Mouse (Mus musculus): ENCODE measurements at regions not wholly inside any gene's neighbourhood (a gene's known extent, or its start where the extent isn't known, plus 50 kb on each side); places are given as distances from the start of the nearest gene placed in this dataset.
A peak's percentile ranks its signal among the peaks of the same experiment; 100 is the strongest.
"Not testable (repeated sequence)": the region's sequence is repeated elsewhere in the genome, so short reads cannot be mapped to it uniquely, and the experiment has no call there.

DNA sequence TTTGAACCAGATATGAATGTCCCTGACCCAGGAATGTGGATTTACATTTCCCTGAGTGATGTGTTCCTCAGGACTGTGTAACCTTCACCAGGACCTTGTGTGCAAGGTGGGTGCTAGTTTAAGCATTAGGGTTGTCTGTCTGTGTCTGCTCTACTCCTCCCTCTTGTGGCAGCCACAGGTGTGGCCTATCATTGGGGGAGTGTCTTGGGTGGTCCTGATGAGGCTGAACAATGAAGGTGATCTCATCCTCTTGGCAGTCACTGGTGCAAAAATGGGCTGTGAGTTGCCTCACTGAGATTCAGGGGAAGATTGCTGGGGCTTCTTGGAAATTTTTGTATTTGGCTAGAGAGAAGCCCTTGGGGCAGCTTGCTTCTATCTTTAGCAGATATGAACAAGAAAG is 179.4 kb upstream of the Ube2e1 start:
- no peak for DNase-seq

- DNase-seq: no peak
Observed at GRCm38 (mm10) chr14:18508359-18508647, 176.6 kb upstream of the Ube2e1 start.

DNA sequence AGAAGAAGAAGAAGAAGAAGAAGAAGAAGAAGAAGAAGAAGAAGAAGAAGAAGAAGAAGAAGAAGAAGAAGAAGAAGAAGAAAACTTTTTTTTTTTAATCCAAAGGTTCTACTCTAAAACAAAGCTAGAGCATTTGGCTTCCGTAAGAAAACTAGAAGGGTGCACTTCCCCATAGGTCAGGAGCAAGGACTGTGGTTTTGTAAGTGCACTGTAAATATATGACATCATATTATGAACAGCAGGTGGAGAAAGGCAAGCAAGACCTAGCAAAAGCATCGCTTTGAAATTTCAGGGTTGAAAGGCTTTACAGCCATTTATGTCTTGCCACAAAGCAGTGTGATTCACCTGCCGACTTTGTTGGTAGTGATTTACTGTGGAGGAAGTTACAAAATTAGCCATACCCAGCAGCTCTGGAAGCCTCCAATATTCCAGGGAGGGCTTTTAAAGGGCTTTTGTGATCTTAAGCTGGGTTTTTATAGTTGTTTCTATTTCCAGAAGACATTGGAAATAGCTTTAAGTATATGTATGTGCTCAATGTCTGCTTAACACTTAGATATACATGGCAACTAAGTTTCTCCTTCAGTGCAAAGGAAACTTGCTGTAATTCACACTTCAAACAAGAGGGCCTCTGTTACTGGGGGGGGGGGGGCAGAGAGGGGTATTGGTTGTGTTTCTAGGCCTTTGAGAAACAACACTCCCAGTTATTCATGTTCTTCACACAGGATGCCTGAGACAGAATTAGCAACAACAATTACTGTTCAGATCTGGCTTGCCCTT is 176.1 kb upstream of the Ube2e1 start:
- DNase-seq: no peak

GRCm38 (mm10) chr14:18506168-18506567 is 174.5 kb upstream of the Ube2e1 start:
- peak in 1 of 2 experiments; percentile 61 for DNase-seq

- no peak for DNase-seq
Observed at GRCm38 (mm10) chr14:18500249-18500832, 168.7 kb upstream of the Ube2e1 start.

DNA sequence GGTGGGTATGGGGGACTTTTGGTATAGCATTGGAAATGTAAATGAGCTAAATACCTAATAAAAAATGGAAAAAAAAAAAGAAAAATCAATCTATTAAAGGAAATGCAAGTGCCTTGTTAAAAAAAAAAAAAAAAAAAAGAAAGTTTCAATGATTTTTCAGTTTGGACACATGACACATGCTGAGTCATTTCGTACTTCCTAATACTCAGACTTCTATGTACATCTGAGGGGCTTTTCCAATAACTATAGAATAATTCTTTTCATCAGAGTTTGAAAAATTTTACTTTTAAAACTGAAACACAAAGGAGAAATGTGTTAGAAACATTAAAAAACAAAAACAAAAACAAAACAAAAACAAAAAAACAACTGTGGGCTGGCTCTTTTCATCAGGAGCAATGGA is 162.4 kb upstream of the Ube2e1 start:
- no peak for DNase-seq

GRCm38 (mm10) chr14:18486132-18486800 is 154.6 kb upstream of the Ube2e1 start:
- DNase-seq: no peak

DNA sequence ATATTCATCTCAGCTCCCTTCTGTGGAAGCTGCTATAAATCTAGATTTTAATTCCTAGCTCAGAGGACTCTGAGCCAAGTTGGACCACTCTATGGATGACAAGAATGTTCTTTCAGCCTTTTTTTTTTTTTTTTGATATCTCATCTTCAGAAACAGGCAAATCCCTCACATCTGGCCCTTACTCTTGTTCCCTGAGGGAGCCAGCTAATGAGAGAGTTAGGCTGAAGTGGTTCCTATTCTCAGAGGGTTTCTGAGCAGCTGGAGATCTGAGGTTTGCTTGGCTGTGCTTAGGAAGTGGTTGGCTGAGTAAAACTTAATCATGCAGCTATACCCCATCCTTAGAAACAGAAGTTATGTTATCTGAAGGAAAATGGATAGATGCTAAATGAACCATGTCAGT is 153.9 kb upstream of the Ube2e1 start:
- DNase-seq: no peak

GRCm38 (mm10) chr14:18476795-18477320 is 145.2 kb upstream of the Ube2e1 start:
- no peak for DNase-seq

DNA sequence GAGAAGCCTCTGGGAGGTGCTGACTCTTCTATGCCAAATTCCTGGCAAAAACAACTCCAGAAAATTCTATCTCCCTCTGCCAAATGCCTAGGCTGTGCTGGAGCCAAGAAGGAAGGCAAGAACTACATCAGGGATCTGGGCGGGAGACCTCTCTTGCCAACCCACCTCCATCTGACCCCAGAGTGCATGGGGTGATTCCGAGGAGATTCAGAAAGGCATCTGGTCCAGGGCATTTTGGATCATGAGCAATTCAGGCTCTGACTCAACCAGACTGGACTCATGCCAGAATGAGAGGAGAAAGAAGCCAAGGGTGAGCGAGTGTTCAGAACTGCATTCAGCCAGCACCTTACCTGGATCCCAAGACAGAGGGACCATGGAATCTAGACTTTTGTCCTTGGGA is 137.0 kb upstream of the Ube2e1 start:
- DNase-seq: peak in 1 of 2 experiments; percentile 42

DNA sequence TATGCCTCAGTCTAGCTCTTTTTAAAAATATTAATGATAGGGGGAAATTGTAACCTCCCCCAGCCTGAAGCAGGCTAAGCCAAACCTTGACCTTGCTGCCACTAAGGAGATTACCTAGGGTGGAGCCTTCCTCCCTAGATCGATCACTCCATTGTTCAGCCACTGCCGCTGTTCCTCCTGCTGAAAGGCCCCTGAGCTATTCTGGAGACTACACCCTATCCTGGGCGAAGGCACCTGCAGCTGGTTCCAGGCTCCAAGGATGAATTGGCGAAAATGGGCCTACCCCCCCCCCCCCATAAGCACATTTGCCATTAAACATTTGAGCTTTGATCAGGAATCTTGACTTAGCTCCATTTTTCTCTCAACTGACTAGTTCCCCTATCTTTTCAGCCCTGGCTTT is 135.2 kb upstream of the Ube2e1 start:
- not testable (repeated sequence) for DNase-seq

DNA sequence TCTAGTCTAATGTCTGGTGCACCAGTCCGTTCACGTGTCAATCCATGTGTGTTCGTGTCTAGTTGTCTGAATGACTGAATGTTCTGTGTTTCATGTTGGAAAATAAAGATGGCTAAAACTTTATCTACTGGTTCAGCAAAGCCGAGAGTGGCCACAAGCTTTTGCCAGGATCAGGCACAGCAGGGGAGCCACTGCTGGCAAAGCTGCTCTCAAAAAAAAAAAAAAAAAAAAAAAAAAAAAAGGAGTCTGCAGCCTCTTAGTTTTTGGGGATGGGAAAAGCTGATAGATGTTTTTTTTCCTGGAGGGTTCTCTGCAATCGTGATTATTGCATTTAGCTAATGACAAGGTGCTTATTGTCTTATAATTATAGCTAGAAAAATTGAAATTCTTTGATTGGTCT is 132.5 kb upstream of the Ube2e1 start:
- DNase-seq: not testable (repeated sequence)

DNA sequence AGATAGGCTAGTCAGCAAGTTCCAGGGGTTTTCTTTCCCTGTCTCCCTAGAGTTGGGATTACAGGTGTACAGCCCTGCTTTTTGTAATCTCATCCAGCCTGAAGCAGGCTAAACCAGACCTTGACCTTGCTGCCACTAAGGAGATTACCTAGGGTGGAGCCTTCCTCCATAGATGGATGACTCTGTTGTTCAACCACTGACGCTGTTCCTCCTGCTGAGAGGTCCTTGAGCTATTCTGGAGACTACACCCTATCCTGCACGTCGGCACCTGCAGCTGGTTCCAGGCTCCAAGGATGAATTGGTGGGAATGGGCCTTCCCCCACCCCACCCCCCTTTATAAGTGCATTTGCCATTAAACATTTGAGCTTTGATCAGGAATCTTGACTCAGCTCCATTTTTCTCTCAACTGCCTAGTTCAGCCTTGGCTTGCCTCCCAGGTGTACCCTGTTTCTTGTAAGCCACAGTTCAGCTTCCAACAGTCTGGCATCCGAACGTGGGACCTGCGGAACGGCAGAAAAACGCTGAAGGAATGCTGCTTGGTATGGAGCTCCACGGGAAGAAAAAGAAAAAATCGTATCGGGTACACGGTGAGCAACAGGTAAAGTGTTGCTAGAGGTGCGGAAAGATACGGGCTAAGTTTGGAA is 131.7 kb upstream of the Ube2e1 start:
- DNase-seq: no peak

DNA sequence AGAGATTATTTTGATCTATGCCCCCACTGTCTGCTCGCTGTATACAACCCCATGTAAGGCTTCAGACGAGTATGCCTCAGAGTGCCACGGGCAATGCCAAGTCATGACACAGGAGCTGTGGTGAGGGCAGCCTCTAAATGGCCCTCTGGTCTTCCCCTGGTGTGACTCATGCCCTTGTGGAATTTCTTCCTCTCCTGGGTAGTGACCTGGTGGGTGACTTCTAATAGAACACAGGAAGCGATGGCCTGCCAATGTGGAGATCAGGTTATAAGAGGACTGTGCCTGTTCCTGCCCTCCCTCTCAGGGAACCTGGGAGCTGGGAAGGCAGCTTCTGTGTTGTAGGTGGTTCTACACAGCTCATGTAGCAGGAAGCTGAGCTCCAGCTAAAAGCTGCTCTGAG is 130.7 kb upstream of the Ube2e1 start:
- DNase-seq: no peak

GRCm38 (mm10) chr14:18448666-18449065 is 117.0 kb upstream of the Ube2e1 start:
- DNase-seq: no peak

- no peak for DNase-seq
Observed at GRCm38 (mm10) chr14:18444492-18444891, 112.8 kb upstream of the Ube2e1 start.

GRCm38 (mm10) chr14:18428968-18429367 is 97.3 kb upstream of the Ube2e1 start:
- not testable (repeated sequence) for DNase-seq

DNA sequence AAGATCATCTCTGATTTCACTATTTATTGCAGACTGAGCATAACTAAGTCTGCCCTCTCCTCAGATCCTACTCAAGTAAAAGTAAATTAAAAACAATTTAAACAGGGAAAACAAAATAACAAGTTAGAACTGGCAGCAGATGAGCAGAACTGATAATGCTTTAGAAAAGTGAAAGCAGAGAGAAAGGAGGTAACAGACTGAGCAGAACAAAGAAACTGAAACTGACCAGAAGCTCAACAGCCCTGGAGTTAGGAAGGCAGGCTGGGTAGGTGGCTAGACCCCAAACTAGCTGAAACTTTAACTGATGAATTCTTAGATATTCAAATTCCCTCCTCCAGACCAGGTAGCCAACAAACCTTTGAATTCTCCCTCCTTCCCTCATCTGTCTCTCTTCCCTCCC is 94.2 kb upstream of the Ube2e1 start:
- DNase-seq: no peak

DNA sequence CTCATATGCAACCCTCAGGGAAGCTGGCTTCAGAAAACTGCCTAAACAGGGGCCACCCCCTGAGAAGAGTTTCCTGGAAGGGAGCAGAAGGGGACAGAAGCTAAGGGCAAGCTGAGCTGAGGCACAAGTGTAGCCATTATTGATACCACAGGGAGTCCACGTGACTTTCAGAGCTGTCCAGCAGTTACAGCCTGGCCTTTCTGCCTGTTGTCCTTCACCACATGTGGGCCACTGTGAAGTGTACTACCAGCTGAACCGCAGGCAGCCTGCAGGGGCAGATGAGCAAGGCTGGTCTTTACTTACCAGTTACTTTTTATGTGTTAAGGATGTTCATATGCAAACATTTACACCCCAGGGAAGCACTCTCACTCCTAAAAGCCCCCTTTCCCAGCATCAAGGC is 85.2 kb upstream of the Ube2e1 start:
- DNase-seq: no peak

DNA sequence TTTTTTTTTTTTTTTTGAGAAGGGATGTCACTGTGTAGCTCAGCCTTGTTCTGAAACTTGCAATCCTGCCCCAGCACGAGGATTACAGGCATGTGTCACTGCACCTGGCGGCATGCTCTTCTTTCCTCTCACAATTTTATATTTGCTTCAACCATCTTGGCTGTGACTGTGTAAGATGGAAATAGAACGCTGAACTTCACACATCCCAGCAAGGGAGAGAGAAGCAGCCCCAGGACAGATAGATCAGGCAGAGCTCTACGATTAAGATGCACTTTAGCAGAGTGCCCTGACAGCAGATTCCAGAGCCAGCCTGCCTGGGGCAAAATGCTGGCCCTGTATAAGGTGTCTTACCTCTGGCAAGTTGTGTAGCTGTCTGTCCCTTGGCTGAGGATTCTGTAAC is 84.7 kb upstream of the Ube2e1 start:
- DNase-seq: no peak

DNA sequence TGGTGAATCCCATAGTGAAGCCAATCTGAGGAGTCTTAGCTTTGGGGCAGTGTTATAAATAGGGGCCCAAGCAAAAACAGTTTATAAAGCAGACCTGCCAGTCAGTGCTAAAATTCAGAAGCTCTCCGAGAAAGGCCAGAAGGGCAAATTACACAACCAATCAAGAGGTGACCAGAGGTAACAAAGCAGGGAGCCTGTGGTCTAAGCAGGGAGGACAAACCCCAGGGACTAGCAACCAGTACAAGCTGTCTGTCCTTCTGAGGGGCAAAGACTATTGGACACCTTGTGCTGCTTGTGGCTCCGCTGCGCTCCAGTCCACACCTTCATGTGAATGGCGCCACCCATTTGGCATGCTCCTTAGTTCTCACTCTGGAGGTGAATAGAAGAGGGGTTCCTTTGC is 67.3 kb upstream of the Ube2e1 start:
- no peak for DNase-seq

DNA sequence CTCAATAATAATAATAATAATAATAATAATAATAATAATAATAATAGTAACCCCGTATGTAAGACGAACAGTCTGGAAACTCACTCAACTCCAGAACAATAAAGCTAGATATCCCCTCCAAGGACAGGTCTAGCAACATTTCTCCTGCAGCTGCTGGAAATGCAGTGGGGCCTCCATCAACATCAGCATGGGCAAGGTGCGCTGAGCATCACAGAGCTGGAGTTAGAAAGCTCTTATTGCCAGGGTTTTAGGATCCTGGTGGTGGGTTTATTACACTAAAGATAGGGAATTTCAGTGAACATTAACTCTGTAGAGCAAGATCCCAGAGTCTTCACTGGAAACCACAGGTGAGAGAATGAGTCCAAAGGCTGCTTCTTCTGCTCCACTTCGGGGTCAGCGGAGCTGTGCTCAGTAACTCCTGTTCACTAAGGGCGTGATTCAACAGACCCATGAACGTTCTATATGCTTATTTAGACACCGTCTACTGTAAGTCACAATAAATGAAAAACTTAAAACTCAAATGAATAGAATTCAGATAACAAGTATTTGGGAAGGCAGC is 64.6 kb upstream of the Ube2e1 start:
- peak in 1 of 2 experiments; percentile 45 for DNase-seq

GRCm38 (mm10) chr14:18394071-18394745 is 62.5 kb upstream of the Ube2e1 start:
- DNase-seq: no peak

Data from kidney, postnatal 25 days (tissue).